Comparison of ENCODE assay signal across 14 mouse cellular contexts in genomic region chr11:54217384-54217783, GRCm38 (mm10). TPM values are rescaled to one million over a fixed set of nuclear protein-coding genes. Genes with fewer than 3 reads are reported as not detected.
DNase-seq lines count a peak whose midpoint lies in the region.
"Had no signal": no experiment of that assay in that cellular context is flagged by ENCODE, and none has a peak within 500 bp of the region (broad histone marks: within the 10 kb centered on the region; RNA-seq: fewer than 3 reads in every experiment).

No protein-coding gene starts in this region.

- peak; percentile 4 for DNase-seq in layer of hippocampus, adult 9-11 months
- DNase-seq in layer of hippocampus, adult 8-10 months (ENCODE audit: low spot score in 2 of 2) = no peak
- peak; percentile 20 for DNase-seq in MN1 (ENCODE audit: low spot score)
- DNase-seq in adrenal gland, postnatal 25 days = peak; percentile 17
- DNase-seq in cerebellum, postnatal 14 days = peak; percentile 73 to 83
- no peak for DNase-seq in embryo, embryonic 10 days (ENCODE audit: low spot score)
- no peak for DNase-seq in kidney, adult 8-10 months
- DNase-seq: embryo, embryonic 11 days; forebrain, postnatal 0 days; gastrocnemius, postnatal 10 days; heart, postnatal 4 days; liver, postnatal 0 days had no signal

RNA-seq across cellular contexts. Expression of gene Csf2, which starts 32.1 kb away (rescaled TPM):
- not detected for total RNA-seq in layer of hippocampus, adult 8-10 months (2022)
- total RNA-seq in adrenal gland, postnatal 25 days (2021) = not detected in 2 replicates
- total RNA-seq: adrenal gland, postnatal 36 days; forebrain, postnatal 0 days; gastrocnemius, postnatal 10 days; heart, postnatal 4 days; midbrain, postnatal 0 days had no signal

RNA-seq across cellular contexts. Expression of gene Il3, which starts 49.7 kb away (rescaled TPM):
- not detected for total RNA-seq in layer of hippocampus, adult 8-10 months (2022)
- total RNA-seq in adrenal gland, postnatal 25 days (2021) = not detected in 2 replicates
- total RNA-seq: adrenal gland, postnatal 36 days; forebrain, postnatal 0 days; gastrocnemius, postnatal 10 days; heart, postnatal 4 days; midbrain, postnatal 0 days had no signal

Comparison
In these comparisons a context has a peak if more than half of its experiments do, and no peak if none do; other contexts are left out.
1. DNase-seq: peak in layer of hippocampus, adult 9-11 months (single experiment), MN1 (single experiment), adrenal gland, postnatal 25 days (single experiment) and cerebellum, postnatal 14 days (2 of 2); none in layer of hippocampus, adult 8-10 months (0 of 2), embryo, embryonic 10 days (single experiment) and kidney, adult 8-10 months (0 of 2).